Mouse (Mus musculus) kidney, postnatal 36 days (tissue): ENCODE results near the gene Pld1.

ENCODE experiments used
- DNase-seq, 2 experiments: peaks; one replicate each; pipeline ENCODE4 v3.0.0; 2021 to 2022; ENCODE audit warnings: mixed read lengths in 2 of 2

Pld1 gene

GRCm38 (mm10) chr3:28049526-28049925 is 111.0 kb downstream of the Pld1 start:
- no peak for DNase-seq

GRCm38 (mm10) chr3:28053076-28053475 is 114.6 kb downstream of the Pld1 start:
- no peak for DNase-seq

- no peak for DNase-seq
Measured at GRCm38 (mm10) chr3:28060713-28061112, 122.2 kb downstream of the Pld1 start.

- no peak for DNase-seq
Measured at GRCm38 (mm10) chr3:28061155-28061554, 122.7 kb downstream of the Pld1 start.

GRCm38 (mm10) chr3:28079211-28079610 is 140.7 kb downstream of the Pld1 start:
- DNase-seq, result no peak

GRCm38 (mm10) chr3:28080116-28080515 is 141.6 kb downstream of the Pld1 start:
- peak in 1 of 2 experiments; percentile 8 for DNase-seq

- no peak for DNase-seq
Measured at GRCm38 (mm10) chr3:28081012-28081411, 142.5 kb downstream of the Pld1 start.

GRCm38 (mm10) chr3:28083218-28083617 is 144.7 kb downstream of the Pld1 start:
- DNase-seq, result no peak

GRCm38 (mm10) chr3:28084281-28084680 is 145.8 kb downstream of the Pld1 start:
- no peak for DNase-seq

GRCm38 (mm10) chr3:28091296-28091695 is 152.8 kb downstream of the Pld1 start:
- no peak for DNase-seq

- no peak for DNase-seq
Measured at GRCm38 (mm10) chr3:28091741-28092140, 153.2 kb downstream of the Pld1 start.

- DNase-seq, result no peak
Measured at GRCm38 (mm10) chr3:28093684-28094302, 155.3 kb downstream of the Pld1 start.

GRCm38 (mm10) chr3:28095451-28095850 is 157.0 kb downstream of the Pld1 start:
- DNase-seq, result no peak

- DNase-seq, result no peak
Measured at GRCm38 (mm10) chr3:28099175-28099574, 160.7 kb downstream of the Pld1 start.

GRCm38 (mm10) chr3:28104992-28105391 is 166.5 kb downstream of the Pld1 start:
- DNase-seq, result peak in 1 of 2 experiments; percentile 21

- DNase-seq, result peak; percentile 47 to 56
Measured at GRCm38 (mm10) chr3:28107446-28108004, 169.0 kb downstream of the Pld1 start.

GRCm38 (mm10) chr3:28111516-28111915 is 173.0 kb downstream of the Pld1 start:
- DNase-seq, result peak; percentile 78 to 86

GRCm38 (mm10) chr3:28113881-28114280 is 175.4 kb downstream of the Pld1 start:
- no peak for DNase-seq

GRCm38 (mm10) chr3:28141716-28142115 is 203.2 kb downstream of the Pld1 start:
- DNase-seq, result no peak

GRCm38 (mm10) chr3:28142121-28142520 is 203.6 kb downstream of the Pld1 start:
- peak in 1 of 2 experiments; percentile 5 for DNase-seq

GRCm38 (mm10) chr3:28144676-28145075 is 206.2 kb downstream of the Pld1 start:
- DNase-seq, result no peak

- no peak for DNase-seq
Measured at GRCm38 (mm10) chr3:28145461-28145860, 207.0 kb downstream of the Pld1 start.

GRCm38 (mm10) chr3:28149656-28150256 is 211.3 kb downstream of the Pld1 start:
- no peak for DNase-seq

GRCm38 (mm10) chr3:28158006-28158405 is 219.5 kb downstream of the Pld1 start:
- no peak for DNase-seq
